Mouse (Mus musculus): ENCODE measurements around the gene Ttll4. TPM values are rescaled to one million over a fixed set of nuclear protein-coding genes. Genes with fewer than 3 reads are reported as not detected.

The Ttll4 gene
- polyA plus RNA-seq (2017; shearing (Covaris generic)): 10 to 100 TPM in 2 of 3 experiments, 1 to 10 TPM in 1; 8.1 to 15.9 (median 14.8) TPM

GRCm38 (mm10) chr1:74661448-74662195 lies at the start of gene Ttll4:
Gene Ttll4 (plus strand): TSS chr1:74661745.
- peak; percentile 95 for ATAC-seq

GRCm38 (mm10) chr1:74624183-74624582 lies 37.4 kb upstream of the Ttll4 start:
- ATAC-seq: no peak

DNA sequence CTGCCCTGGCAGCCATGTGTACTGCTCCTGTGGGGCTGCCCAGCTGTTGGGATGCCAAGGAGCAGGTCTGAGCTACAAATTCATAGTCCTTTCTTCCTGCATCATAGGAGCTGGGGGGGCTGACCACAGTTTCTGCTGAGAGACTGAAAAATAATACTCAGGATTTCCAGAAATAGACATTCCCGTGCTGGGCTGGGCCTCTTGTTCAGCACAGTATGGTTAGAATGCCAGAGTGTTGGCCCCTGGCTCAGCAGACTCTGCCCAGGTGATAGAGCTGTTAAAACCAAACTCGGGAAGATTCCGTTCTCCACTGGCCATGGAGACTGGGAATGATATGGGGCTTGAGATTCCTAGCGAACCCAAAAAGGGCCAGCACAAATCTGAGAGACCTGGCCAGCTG lies 35.5 kb upstream of the Ttll4 start:
- no peak for ATAC-seq

- no peak for ATAC-seq
Measured at GRCm38 (mm10) chr1:74628001-74628400, 33.5 kb upstream of the Ttll4 start.

DNA sequence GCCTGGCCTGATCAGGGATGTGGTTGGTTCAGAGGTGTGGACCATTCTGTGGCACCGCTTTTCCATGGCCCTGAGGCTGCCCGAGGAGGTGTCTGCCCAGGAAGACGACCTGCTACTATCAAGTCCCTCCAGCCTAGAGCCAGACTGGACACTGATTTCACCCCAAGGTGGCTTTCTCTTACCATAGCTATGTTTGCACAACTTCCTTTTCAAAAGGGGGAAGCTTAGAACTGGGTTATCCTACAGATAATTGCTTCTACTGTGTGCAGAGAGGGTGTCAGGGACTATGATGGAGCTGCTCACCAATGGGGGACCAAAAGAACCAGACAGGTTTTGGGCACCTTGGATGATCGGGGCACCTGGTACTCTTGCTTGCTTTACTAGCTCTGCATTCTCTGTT lies 28.8 kb upstream of the Ttll4 start:
- ATAC-seq: no peak

DNA sequence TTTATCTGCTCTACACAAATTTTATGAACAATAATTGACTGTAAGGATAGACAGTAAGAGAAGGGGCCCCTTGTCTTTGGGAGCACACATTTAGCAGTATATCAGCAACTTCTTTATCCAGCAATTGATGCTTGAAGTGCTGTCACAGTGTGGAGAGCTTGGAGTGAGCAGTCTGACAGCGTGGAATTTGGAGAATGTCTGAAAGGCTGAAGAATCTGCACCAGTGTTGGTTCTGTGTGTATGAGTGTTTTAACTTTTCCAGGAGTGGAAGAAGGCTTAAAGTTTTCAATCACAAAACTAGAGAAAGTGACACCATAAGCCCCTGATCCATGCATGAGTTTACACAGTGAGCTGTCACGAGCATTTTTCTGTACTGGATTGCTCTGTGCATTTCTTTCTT lies 18.0 kb upstream of the Ttll4 start:
- no peak for ATAC-seq

DNA sequence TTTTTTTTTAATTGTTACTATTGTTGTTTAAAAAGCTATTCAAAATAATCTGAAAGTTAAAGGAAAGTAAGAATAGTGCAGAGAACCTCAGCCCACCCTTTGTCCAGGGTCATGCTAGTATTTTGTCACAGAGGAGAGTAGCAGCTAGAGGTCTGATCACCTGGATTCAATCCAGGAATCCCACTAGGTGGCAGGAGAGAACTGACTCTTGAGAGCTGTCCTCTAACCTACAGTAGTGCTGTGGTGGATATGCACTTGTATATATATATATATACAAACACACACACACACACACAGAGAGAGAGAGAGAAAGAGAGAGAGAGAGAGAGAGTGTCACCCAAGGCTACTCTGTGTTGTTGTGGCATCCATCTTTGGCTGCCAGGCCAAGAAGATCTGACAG lies 17.6 kb upstream of the Ttll4 start:
- no peak for ATAC-seq

- no peak for ATAC-seq
Measured at GRCm38 (mm10) chr1:74662253-74662865, 814 bp downstream of the Ttll4 start.

- ATAC-seq: no peak
Measured at GRCm38 (mm10) chr1:74665153-74665552, 3.6 kb downstream of the Ttll4 start.

DNA sequence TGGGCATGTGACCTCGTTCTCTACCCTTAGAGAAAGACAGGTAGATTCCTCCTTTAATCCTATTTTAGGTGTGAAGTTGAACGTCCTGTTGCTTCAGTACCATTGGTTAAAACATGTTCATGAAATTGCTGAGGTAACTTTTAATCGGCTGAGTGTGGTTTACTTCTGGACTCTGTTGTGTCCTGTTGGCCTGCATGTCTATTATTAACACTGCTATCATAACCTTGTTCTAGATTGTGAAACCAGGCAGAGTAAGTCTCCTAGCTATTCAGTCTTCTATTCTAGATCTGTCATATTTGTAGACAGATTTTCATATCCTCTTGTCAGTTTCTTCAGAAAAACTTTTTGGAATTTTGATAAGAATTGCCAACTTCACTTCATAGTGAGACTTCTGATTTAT lies 6.8 kb downstream of the Ttll4 start:
- no peak for ATAC-seq

DNA sequence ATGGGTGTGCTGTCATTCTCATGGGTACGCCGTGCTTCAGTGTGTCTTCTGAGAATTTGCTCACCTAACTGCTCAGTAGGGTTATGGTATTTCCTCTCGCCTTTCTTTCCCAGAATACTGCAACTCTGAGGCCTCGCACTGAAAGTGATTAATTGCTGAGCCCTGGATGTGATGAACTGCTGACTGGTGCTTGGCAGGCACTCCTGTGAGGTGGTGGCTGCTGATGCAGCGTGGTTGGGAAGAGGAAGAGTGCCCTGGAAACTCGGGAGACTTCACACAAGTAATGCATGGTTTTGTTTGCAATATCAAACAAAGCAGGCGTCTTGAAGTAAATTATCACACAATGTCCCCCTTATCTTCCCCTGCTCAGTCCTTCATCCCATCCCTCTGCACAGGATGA lies 11.2 kb downstream of the Ttll4 start:
- ATAC-seq: no peak

- no peak for ATAC-seq
Measured at GRCm38 (mm10) chr1:74676863-74677262, 15.3 kb downstream of the Ttll4 start.

DNA sequence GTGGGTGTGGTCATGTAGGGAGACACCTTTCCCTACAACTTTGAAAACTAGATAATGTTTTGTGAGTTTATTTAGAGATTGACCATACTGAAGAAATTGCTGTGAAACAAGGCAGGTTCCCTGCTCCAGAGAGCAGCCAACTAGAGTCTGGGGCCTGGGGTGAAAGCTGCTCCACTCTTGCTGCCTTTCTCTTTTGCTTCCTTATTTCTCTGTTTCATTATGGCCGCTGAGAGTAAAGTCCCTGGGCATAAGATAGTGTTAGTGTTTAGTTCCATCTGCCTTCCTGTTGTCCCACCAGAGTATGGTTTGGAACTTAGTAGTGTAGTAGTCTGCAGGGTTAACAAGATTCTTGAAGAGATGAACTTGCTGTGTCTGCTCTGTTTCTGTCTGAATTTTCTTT lies 16.3 kb downstream of the Ttll4 start:
- no peak for ATAC-seq

DNA sequence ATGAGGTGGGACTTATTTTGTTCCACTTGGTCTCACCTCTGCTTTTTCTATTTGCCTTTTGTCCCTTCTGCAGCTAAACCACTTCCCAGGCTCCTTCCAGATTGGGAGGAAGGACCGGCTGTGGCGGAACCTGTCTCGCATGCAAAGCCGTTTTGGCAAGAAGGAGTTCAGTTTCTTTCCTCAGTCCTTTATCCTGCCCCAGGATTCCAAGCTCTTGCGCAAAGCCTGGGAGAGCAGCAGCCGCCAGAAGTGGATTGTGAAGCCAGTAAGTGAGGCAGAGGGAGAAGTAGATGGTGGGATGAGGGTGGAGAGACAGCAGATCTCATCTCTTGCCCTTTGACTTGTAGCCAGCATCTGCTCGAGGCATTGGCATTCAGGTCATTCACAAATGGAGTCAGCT lies 25.6 kb downstream of the Ttll4 start:
- ATAC-seq: no peak

DNA sequence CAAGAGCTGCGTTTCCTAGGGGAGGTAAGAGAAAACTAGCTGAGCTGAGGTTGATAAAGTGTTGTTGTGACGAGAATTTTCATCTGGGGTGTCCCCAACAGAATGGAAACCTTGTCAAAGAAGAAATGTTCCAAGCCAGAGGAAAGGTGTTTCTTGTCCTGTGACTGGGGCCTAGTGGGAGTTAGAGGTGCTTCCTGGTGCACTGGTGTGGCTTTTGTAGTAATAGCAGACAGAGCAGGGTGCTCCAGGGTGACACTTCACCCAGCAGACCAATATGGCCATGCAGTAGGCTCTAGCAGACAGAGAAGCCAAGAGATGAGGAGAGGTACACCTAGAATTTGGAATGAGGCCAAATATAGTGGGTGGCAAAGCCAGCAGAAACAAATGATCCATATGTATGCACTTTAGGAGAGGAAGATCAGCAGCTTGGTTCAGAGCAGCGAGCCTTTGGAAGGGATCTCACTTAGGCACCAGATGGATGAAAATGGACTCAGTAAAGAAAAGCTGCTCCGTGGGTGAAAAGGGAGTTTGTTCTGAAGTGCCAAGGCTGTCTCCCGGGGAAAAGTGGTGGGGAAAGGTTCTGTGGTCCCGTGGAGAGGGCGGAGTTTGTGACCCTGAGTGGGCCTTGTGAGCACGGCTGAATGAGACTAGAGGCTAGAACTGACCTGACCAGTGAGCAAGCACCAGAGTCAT lies 32.5 kb downstream of the Ttll4 start:
- no peak for ATAC-seq

- no peak for ATAC-seq
Measured at GRCm38 (mm10) chr1:74695836-74696235, 34.3 kb downstream of the Ttll4 start.

DNA sequence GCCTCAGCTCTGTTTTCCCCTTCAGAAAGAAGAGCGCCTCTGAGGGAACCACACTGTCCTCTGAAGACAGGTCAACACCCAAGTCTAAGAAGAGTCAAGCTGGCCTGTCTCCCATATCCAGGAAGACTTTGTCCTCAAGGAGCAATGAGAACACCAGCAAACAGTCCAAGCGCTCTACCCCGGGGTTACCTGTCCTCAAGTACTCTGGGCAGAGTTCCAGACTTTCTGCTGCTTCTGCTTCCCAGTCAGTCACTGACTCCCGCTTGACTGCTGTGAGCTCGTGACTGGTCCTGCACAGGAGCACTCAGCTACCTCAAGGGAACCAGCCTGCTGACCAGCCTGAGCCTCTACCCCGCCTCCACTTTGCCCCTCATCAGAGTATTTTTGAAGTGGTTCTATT lies 35.9 kb downstream of the Ttll4 start:
- no peak for ATAC-seq

DNA sequence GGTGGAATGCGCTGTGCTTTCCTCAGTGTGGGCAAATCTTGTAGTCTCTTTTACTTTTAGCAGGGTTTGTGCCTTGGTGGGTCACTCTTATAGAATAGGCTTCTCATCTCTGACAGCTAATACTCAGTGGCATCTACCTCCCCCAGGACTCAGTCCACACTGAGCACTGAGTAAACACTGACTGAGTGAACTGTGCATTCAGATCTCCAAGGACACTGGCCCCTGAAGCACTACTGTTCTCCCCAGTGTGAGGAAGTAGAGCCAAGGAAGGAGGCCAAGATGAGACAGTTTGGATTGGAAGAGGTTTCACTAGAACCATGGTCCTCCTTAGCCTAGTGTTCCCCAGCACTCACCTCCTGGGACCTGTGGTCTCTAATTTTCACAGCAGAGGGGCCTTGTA lies 36.8 kb downstream of the Ttll4 start:
- ATAC-seq: no peak

- ATAC-seq: no peak
Measured at GRCm38 (mm10) chr1:74698791-74699190, 37.2 kb downstream of the Ttll4 start.

DNA sequence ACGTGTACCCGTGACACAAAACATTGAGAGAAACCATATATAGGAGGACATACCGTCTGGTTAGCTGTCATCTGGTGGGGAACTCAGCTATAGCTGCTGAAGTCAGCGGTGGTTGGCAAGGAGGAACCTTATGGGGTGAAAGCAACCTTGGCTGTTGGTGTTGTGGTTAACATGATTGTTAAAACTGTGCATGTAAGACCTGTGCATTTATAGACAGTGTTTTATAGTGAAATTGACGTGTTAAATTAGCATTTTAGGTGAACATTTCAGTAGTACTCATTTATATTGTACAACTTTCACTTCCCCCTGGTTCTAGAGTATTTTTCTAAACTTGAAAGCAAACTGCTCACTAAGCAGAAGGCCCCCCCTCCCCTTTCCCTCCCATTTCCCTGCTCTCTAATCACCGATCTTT lies 40.6 kb downstream of the Ttll4 start:
- no peak for ATAC-seq

DNA sequence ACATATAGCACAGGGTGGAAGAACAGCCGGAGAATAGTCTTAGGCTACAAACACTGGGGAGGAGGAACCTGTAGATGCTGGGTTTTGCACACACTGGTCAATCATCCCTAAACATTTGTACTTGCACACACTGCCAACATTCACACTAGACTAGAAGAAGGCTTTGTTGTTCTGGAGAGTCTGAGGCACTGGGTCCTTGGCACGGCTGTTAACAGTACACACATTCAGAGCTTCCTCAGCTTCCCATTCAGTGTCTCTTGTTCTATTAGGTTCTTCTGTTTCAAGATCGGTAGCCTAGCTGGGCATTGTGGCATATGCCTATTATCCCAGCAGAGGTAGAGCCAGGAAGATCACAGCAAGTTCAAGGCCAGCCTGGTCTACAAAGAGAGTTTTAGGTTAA lies 42.6 kb downstream of the Ttll4 start:
- no peak for ATAC-seq

- no peak for ATAC-seq
Measured at GRCm38 (mm10) chr1:74705016-74705415, 43.5 kb downstream of the Ttll4 start.

- ATAC-seq: no peak
Measured at GRCm38 (mm10) chr1:74709566-74709965, 48.0 kb downstream of the Ttll4 start.

DNA sequence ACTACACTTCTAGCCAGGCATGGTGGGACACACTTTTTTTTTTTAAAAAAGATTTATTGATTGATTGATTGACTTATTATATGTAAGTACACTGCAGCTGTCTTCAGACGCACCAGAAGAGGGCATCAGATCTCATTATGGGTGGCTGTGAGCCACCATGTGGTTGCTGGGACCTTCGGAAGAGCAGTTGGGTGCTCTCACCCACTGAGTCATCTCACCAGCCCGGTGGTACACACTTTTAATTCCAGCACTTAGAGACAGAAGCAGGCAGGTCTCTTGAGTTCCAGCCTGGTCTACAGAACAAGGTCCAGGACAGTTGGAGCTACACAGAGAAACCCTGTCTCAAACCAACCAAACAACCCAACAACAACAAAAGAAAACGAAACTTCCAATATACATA lies 50.5 kb downstream of the Ttll4 start:
- ATAC-seq: no peak
